Mouse (Mus musculus): Measurements from ENCODE around the gene Gas7. TPM values are rescaled to one million over a fixed set of nuclear protein-coding genes. Genes with fewer than 3 reads are reported as not detected.

Gas7 gene
- polyA plus RNA-seq, 1 experiment from 2014 or later, result 75.1 TPM

DNA sequence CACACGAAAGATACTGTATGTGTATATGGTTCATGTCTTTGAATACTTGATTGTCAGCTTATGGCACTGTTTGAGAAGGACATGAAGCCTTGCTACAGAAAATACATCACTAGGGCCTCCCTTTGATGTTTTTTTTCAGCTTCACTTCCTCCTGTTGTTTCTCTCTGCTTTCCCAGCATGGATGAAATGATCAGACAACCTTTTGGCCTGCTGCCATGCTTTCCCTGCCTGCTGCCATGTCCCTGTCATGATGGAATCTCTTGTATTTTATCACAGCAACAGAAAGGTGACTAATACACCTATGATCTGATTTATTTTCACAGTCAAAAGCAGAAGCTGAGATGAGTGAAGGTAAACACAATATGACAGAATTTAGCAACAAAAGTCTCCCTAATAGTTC is 278.5 kb downstream of the Gas7 start:
- 70% methylated on average over 1 of the region's 1 CpGs for WGBS
- H3K27me3 ChIP-seq (replicated peaks; ENCODE audit: control insufficient read depth, insufficient read depth, low read length), result no peaks in the 10 kb centered on the region
- no peaks in the 10 kb centered on the region for H3K9me3 ChIP-seq (ENCODE audit: control insufficient read depth, low read length)
- H3K36me3 ChIP-seq (ENCODE audit: control insufficient read depth, insufficient read depth), result no peaks in the 10 kb centered on the region
- H3K4me2 ChIP-seq (ENCODE audit: low read length), result no peak overlapping the region
- ATAC-seq, result no peak
- H3K4me1 ChIP-seq (replicated peaks; ENCODE audit: control insufficient read depth, insufficient read depth, low read length), result no peaks in the 10 kb centered on the region
- no peak overlapping the region for H3K9ac ChIP-seq (replicated peaks; ENCODE audit: low read depth, low read length)
- H3K4me3 ChIP-seq (replicated peaks; ENCODE audit: low read length), result no peak overlapping the region
- no peak overlapping the region for H3K27ac ChIP-seq (ENCODE audit: low read length)

- Histone ChIP-seq H3K27me3 (replicated peaks; ENCODE audit: control insufficient read depth, insufficient read depth, low read length) (no peaks in the 10 kb centered on the region), H3K4me1 (replicated peaks; ENCODE audit: control insufficient read depth, insufficient read depth, low read length) (no peaks in the 10 kb centered on the region), H3K9ac (replicated peaks; ENCODE audit: low read depth, low read length) (no peak overlapping the region), H3K9me3 (ENCODE audit: control insufficient read depth, low read length) (no peaks in the 10 kb centered on the region), H3K36me3 (ENCODE audit: control insufficient read depth, insufficient read depth) (no peaks in the 10 kb centered on the region), H3K27ac (ENCODE audit: low read length) (no peak overlapping the region), H3K4me2 (ENCODE audit: low read length) (no peak overlapping the region), H3K4me3 (replicated peaks; ENCODE audit: low read length) (no peak overlapping the region)
- no peak for ATAC-seq
- 86% methylated on average over 3 of the region's 3 CpGs for WGBS
Measured at GRCm38 (mm10) chr11:67734597-67734996, 279.4 kb downstream of the Gas7 start.

DNA sequence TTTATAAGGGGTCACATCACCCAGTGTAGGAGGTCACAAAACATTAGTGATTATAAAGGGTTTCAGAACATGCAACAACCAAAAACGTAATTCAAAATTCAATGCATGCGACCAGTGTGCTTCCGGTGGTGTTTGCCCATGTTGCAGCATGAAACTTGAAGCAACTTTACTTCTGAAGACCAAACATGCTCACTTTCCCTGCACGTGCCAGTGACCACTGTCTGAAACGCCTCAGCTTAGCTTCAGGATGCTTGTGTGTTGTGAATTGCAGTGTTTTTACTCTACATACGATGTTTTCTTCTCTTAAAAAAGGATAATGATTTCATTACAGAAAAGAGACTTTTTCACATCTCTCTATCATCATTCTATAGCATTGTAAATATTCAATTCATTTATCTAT is 283.1 kb downstream of the Gas7 start:
- Histone ChIP-seq H3K4me3 (replicated peaks; ENCODE audit: low read length) (no peak overlapping the region), H3K4me1 (replicated peaks; ENCODE audit: control insufficient read depth, insufficient read depth, low read length) (no peaks in the 10 kb centered on the region), H3K36me3 (ENCODE audit: control insufficient read depth, insufficient read depth) (no peaks in the 10 kb centered on the region), H3K9me3 (ENCODE audit: control insufficient read depth, low read length) (no peaks in the 10 kb centered on the region), H3K27ac (ENCODE audit: low read length) (no peak overlapping the region), H3K4me2 (ENCODE audit: low read length) (no peak overlapping the region), H3K27me3 (replicated peaks; ENCODE audit: control insufficient read depth, insufficient read depth, low read length) (no peaks in the 10 kb centered on the region), H3K9ac (replicated peaks; ENCODE audit: low read depth, low read length) (no peak overlapping the region)
- whole genome bisulfite sequencing, result 86% methylated on average over 6 of the region's 6 CpGs
- ATAC-seq, result no peak

Other genes with a start within 250 kb of the Gas7 start
- 0.04 TPM in 1 of 2 replicates, not detected in the other for gene Myh4, start 217.4 kb upstream of the Gas7 start, polyA plus RNA-seq (2015; fragmentation: Nextera tagmentation; extraction: Ambion mirVana)
- gene Myh8, start 178.3 kb upstream of the Gas7 start, polyA plus RNA-seq (2015; fragmentation: Nextera tagmentation; extraction: Ambion mirVana), result 0.10 and 0.27 TPM in 2 replicates
- gene Myh13, start 133.8 kb upstream of the Gas7 start, polyA plus RNA-seq (2015; fragmentation: Nextera tagmentation; extraction: Ambion mirVana), result not detected in 2 replicates
- gene Rcvrn, start 239.9 kb downstream of the Gas7 start, polyA plus RNA-seq (2015; fragmentation: Nextera tagmentation; extraction: Ambion mirVana), result not detected in 2 replicates